Mouse (Mus musculus): ENCODE measurements at regions not wholly inside any gene's neighbourhood (a gene's known extent, or its start where the extent isn't known, plus 50 kb on each side); places are given as distances from the start of the nearest gene placed in this dataset.

DNA sequence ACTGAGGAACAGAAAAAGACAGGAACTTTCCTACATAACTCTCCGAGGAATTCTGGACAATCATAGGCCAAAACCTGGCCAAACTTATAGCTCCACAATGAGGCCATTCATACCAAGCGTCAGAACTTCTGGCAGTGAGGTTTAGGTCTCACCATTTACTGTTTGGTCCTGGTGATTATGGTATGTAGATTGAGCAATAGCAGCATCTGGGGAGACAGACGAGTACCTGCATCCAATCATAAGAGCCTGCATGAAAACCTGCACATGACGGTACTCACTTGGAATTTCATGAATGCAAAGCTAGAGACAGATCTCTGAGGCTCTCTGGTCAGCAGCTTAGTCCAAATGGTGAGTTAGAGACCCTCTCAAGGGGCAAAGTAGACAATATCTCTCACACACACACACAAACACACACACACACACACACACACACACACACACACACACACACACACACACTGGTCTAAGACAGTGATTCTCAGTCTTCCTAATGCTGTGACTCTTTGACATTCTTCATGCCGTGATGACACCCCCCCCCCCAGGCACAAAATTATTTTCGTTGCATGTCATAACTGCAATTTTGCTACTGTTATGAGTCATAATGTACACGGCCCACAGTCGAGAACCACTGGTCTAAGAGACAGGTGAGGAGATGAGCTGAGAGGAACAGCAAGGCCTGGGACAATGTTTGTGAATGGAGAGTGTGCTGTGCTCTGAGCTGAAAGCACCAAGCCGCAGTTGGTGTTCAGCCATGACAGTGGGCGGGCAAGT lies 522.6 kb upstream of the Atp11b start:
- no peak for DNase-seq
- intact Hi-C loops (cut with DNase I) = no loop called here

GRCm38 (mm10) chr3:35232487-35232886 lies 521.4 kb upstream of the Atp11b start:
- intact Hi-C loops (cut with DNase I) = no loop called here
- DNase-seq = no peak

- no peak for DNase-seq
- intact Hi-C loops (cut with DNase I) = no loop called here
Observed at GRCm38 (mm10) chr3:35235066-35235465, 518.8 kb upstream of the Atp11b start.

- intact Hi-C loops (cut with DNase I) = no loop called here
- DNase-seq = no peak
Observed at GRCm38 (mm10) chr3:35235772-35236171, 518.1 kb upstream of the Atp11b start.

DNA sequence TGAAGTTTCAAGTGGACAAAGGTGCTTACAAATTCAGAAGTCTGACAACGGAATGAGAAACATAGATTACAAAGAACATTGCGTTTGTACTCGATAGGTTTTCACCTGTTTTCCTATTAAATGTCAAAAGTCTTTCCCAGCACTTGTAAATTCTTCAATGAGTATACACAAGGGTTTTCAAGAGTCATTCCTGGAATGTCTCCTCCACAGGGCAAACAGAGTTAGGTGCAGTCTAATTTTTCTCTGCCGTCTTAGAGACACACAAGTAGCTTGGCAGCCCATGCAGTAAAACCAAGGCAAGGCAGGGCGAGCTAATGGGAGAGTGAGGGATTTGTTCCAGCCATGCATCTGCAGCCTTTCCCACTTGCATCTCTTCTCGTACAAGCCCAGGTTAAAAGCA lies 516.6 kb upstream of the Atp11b start:
- intact Hi-C loops (cut with DNase I) = no loop called here
- DNase-seq = no peak

GRCm38 (mm10) chr3:35242349-35242748 lies 511.6 kb upstream of the Atp11b start:
- no peak for DNase-seq
- intact Hi-C loops (cut with DNase I) = no loop called here

- intact Hi-C loops (cut with DNase I) = no loop called here
- DNase-seq = no peak
Observed at GRCm38 (mm10) chr3:35242871-35243529, 510.9 kb upstream of the Atp11b start.

GRCm38 (mm10) chr3:35245003-35245402 lies 508.9 kb upstream of the Atp11b start:
- DNase-seq = no peak
- intact Hi-C loops (cut with DNase I) = no loop called here

- intact Hi-C loops (cut with DNase I) = no loop called here
- DNase-seq = no peak
Observed at GRCm38 (mm10) chr3:35245946-35246665, 507.8 kb upstream of the Atp11b start.

GRCm38 (mm10) chr3:35249160-35249559 lies 504.7 kb upstream of the Atp11b start:
- intact Hi-C loops (cut with DNase I) = no loop called here
- DNase-seq = peak; percentile 42

DNA sequence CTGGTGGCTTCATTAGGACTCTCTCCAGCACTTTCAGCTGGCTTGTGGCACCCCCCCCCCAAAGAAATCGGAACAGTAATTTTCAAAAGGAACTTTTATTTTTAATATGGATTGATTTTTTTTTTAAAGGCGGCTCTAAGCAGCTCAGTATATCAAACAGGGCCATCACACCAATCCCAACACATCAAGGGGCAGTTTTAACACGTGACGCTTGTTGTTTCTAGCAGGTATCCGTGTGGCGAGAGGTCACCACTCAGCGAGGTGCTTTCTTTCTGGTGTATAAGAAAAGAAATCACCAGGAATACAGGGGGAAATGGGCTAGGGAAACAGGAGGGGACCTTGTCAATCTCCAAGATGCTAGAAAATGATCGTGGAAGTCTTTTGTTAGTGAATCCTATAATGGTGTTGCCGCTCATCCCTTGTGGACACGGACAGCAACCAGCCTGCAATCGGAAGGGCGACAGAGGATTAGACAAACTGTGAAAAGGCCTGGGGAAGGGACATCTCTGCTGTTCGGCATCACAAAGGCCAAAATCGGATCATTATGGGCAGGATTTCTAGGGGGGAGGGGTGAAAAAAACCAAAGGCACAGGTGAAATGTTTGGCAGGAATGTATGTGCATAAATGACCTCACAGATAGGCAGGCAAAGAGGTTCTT lies 503.7 kb upstream of the Atp11b start:
- intact Hi-C loops (cut with DNase I) = no loop called here
- DNase-seq = no peak

DNA sequence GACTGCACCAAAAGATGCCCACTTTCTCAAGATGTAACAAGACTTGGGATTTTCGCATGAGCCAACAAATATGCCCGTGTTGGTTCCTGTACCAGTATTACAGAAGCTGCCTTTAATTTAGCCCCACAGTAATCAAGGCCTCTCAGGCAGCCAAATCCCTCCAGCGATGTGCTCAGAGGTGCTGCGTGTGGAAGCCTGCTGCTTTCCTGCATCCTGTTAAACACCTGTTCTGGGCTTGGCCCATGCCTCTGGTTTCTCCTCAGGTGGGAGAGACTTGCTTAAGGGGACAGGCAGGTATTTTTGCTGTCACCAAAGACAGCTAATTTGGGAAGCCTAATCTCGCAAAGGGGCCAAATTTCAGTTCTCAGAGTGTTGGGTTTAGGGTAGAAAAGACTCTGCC lies 500.0 kb upstream of the Atp11b start:
- DNase-seq = no peak
- intact Hi-C loops (cut with DNase I) = no loop called here

GRCm38 (mm10) chr3:35260936-35261335 lies 493.0 kb upstream of the Atp11b start:
- intact Hi-C loops (cut with DNase I) = no loop called here

GRCm38 (mm10) chr3:35268949-35269348 lies 485.0 kb upstream of the Atp11b start:
- DNase-seq = no peak
- intact Hi-C loops (cut with DNase I) = no loop called here

More at GRCm38 (mm10) chr3:35260936-35261335, 493.0 kb upstream of the Atp11b start:
- no peak for DNase-seq

- intact Hi-C loops (cut with DNase I) = no loop called here
- no peak for DNase-seq
Observed at GRCm38 (mm10) chr3:35269977-35270880, 483.7 kb upstream of the Atp11b start.

- intact Hi-C loops (cut with DNase I) = no loop called here
- peak; percentile 10 for DNase-seq
Observed at GRCm38 (mm10) chr3:35273546-35273945, 480.4 kb upstream of the Atp11b start.

GRCm38 (mm10) chr3:35280981-35281380 lies 472.9 kb upstream of the Atp11b start:
- no peak for DNase-seq
- intact Hi-C loops (cut with DNase I) = no loop called here

GRCm38 (mm10) chr3:35282106-35282505 lies 471.8 kb upstream of the Atp11b start:
- no peak for DNase-seq
- intact Hi-C loops (cut with DNase I) = no loop called here

GRCm38 (mm10) chr3:35294771-35295170 lies 459.1 kb upstream of the Atp11b start:
- DNase-seq = no peak
- intact Hi-C loops (cut with DNase I) = no loop called here

- intact Hi-C loops (cut with DNase I) = no loop called here
- DNase-seq = no peak
Observed at GRCm38 (mm10) chr3:35295746-35296145, 458.2 kb upstream of the Atp11b start.

Measured in left cerebral cortex, postnatal 4 days (tissue).